ENCODE assay signal across 8 mouse cellular contexts in genomic region chr2:12033518-12034322, GRCm38 (mm10).
DNase-seq lines count a peak whose midpoint lies in the region; ATAC-seq and TF ChIP-seq lines count a peak whose summit lies in the region.

No protein-coding gene starts in this region.

- H3K9ac ChIP-seq in limb, embryonic 13.5 days, result no peak overlapping the region
- H3K9ac ChIP-seq in midbrain, embryonic 16.5 days (ENCODE audit: low read depth, low read length), result no peak overlapping the region

- no peak for ATAC-seq in limb, embryonic 13.5 days (ENCODE audit: low FRiP score, low read depth)
- no peak for ATAC-seq in midbrain, embryonic 16.5 days

- intact Hi-C loops in heart, postnatal 10 days (cut with DNase I), result no loop called here

- no peak for TF ChIP-seq POLR2A in small intestine, adult 2 months (IDR thresholded peaks at IDR 0.05; ENCODE audit: low read depth, low read length)

- no peak for TF ChIP-seq CTCF in small intestine, adult 2 months (IDR thresholded peaks at IDR 0.05; ENCODE audit: extremely low read depth, insufficient read length, insufficient replicate concordance, low read depth, low read length)

- no peak overlapping the region for H3K27ac ChIP-seq in limb, embryonic 13.5 days
- peak overlapping the region; percentile 42; the same call in 1 of the 2 replicates for H3K27ac ChIP-seq in small intestine, adult 2 months (ENCODE audit: insufficient read depth, low read depth, low read length)
- H3K27ac ChIP-seq in midbrain, embryonic 16.5 days (ENCODE audit: low read length), result no peak overlapping the region

- H3K4me2 ChIP-seq in limb, embryonic 13.5 days (replicated peaks), result peak overlapping the region; percentile 19; the same call in 1 of the 2 replicates
- H3K4me2 ChIP-seq in midbrain, embryonic 16.5 days (ENCODE audit: low read length), result no peak overlapping the region

- no peaks in the 10 kb centered on the region for H3K27me3 ChIP-seq in limb, embryonic 13.5 days
- H3K27me3 ChIP-seq in small intestine, adult 2 months (ENCODE audit: control insufficient read depth, insufficient read depth, low read length), result no peaks in the 10 kb centered on the region
- no peaks in the 10 kb centered on the region for H3K27me3 ChIP-seq in midbrain, embryonic 16.5 days (ENCODE audit: control insufficient read depth, insufficient read depth, low read depth, low read length)

- no peaks in the 10 kb centered on the region for H3K36me3 ChIP-seq in limb, embryonic 13.5 days
- H3K36me3 ChIP-seq in small intestine, adult 2 months (ENCODE audit: control insufficient read depth, insufficient read depth, low read length), result no peaks in the 10 kb centered on the region
- H3K36me3 ChIP-seq in midbrain, embryonic 16.5 days (ENCODE audit: control insufficient read depth, insufficient read depth, low read length), result no peaks in the 10 kb centered on the region

- DNase-seq in gastrocnemius, postnatal 10 days, result peak; percentile 9
- DNase-seq in gastrocnemius, adult 8-10 months (ENCODE audit: low spot score in 2 of 2), result no peak
- peak; percentile 56 to 60 for DNase-seq in heart, postnatal 10 days
- no peak for DNase-seq in left cerebral cortex, adult 8-10 months (ENCODE audit: low spot score in 2 of 2)
- no peak for DNase-seq in c-Kit-positive CD71-positive TER-119-positive erythroid progenitor cells, embryonic 14.5 days (ENCODE audit: low spot score)

- H3K4me3 ChIP-seq in limb, embryonic 13.5 days, result no peak overlapping the region
- H3K4me3 ChIP-seq in small intestine, adult 2 months (ENCODE audit: low read depth, low read length), result peak overlapping the region; percentile 21
- no peak overlapping the region for H3K4me3 ChIP-seq in midbrain, embryonic 16.5 days (ENCODE audit: low read depth, low read length)

- peaks cover 3% of the 10 kb centered on the region; the same call in 1 of the 2 replicates for H3K4me1 ChIP-seq in limb, embryonic 13.5 days
- no peaks in the 10 kb centered on the region for H3K4me1 ChIP-seq in small intestine, adult 2 months (ENCODE audit: control insufficient read depth, insufficient read depth, insufficient read length, low read length)
- H3K4me1 ChIP-seq in midbrain, embryonic 16.5 days (ENCODE audit: control insufficient read depth, insufficient read depth, low read length), result no peaks in the 10 kb centered on the region

- WGBS in limb, embryonic 13.5 days, result 60% methylated on average over 11 of the region's 11 CpGs
- WGBS in small intestine, adult 2 months, result 66% methylated on average over 11 of the region's 11 CpGs
- 74% methylated on average over 11 of the region's 11 CpGs for WGBS in midbrain, embryonic 16.5 days

- H3K9me3 ChIP-seq in limb, embryonic 13.5 days, result no peaks in the 10 kb centered on the region
- H3K9me3 ChIP-seq in midbrain, embryonic 16.5 days (replicated peaks; ENCODE audit: control insufficient read depth, low read length, poor library complexity, severe bottlenecking), result no peaks in the 10 kb centered on the region

Comparison
In these comparisons a context has a peak if more than half of its experiments do, and no peak if none do; other contexts are left out.
1. DNase-seq: peak in gastrocnemius, postnatal 10 days (single experiment) and heart, postnatal 10 days (2 of 2); none in gastrocnemius, adult 8-10 months (0 of 2), left cerebral cortex, adult 8-10 months (0 of 2) and c-Kit-positive CD71-positive TER-119-positive erythroid progenitor cells, embryonic 14.5 days (single experiment).